Mouse (Mus musculus) inflammation-experienced regulatory T-cells, adult 16 weeks (primary cell): Measurements from ENCODE around the gene Omd. TPM values are rescaled to one million over a fixed set of nuclear protein-coding genes. Genes with fewer than 3 reads are reported as not detected.

Experiments used
- polyA plus RNA-seq: library from polyadenylated mRNA; unstranded; fragments of 100-300 nt; shearing (Covaris generic); gene quantifications from one replicate; pipeline ENCODE4 v1.2.1, GENCODE M21; 2017

The Omd gene
- polyA plus RNA-seq, result 0.18 TPM

GRCm38 (mm10) chr13:49581541-49582530 is at the start of gene Omd:
TSS of gene Omd (plus strand) at chr13:49582462.

GRCm38 (mm10) chr13:49544279-49544678 is 38.0 kb upstream of the Omd start, which contains the start of gene Aspn:
TSS of gene Aspn (plus strand) at chr13:49544443.

GRCm38 (mm10) chr13:49607714-49608113 is 25.5 kb downstream of the Omd start, which contains the start of gene Ogn:
TSS of gene Ogn (plus strand) at chr13:49608046.

Other genes with a start within 250 kb of the Omd start
- 14.7 TPM for gene Bicd2, start 240.9 kb upstream of the Omd start, polyA plus RNA-seq
- gene Ippk, start 161.2 kb upstream of the Omd start, polyA plus RNA-seq, result 16.0 TPM
- gene Tes3-ps, start 89.1 kb upstream of the Omd start, polyA plus RNA-seq, result 4.7 TPM
- not detected for gene Ecm2, start 77.7 kb upstream of the Omd start, polyA plus RNA-seq
- not detected for gene Aspn, start 38.0 kb upstream of the Omd start, polyA plus RNA-seq
- gene Ogn, start 25.6 kb downstream of the Omd start, polyA plus RNA-seq, result 0.33 TPM
- gene Cenpp, start 70.3 kb downstream of the Omd start, polyA plus RNA-seq, result 2.9 TPM
- 50.7 TPM for gene Nol8, start 70.6 kb downstream of the Omd start, polyA plus RNA-seq
- gene Iars, start 99.6 kb downstream of the Omd start, polyA plus RNA-seq, result 64.3 TPM
- gene Gm30302, start 216.5 kb downstream of the Omd start, polyA plus RNA-seq, result not detected